Mouse (Mus musculus) C2C12 (cell line): ENCODE measurements around the gene Bdkrb2. TPM values are rescaled to one million over a fixed set of nuclear protein-coding genes. Genes with fewer than 3 reads are reported as not detected.

Experiments used
- H3K27me3 ChIP-seq: one replicate; pipeline ENCODE4 v1.6.1; 2011; ENCODE audit not compliant: control insufficient read depth, insufficient read depth, insufficient read length
- H3K36me3 ChIP-seq: one replicate; pipeline ENCODE4 v1.6.1; 2011; ENCODE audit not compliant: control insufficient read depth, insufficient read depth
- H3K4me3 ChIP-seq: one replicate; pipeline ENCODE4 v1.5.1; 2011; ENCODE audit warnings: mild to moderate bottlenecking, control low read depth; ENCODE audit not compliant: poor library complexity, insufficient read depth, severe bottlenecking
- H3K79me2 ChIP-seq: one replicate; pipeline ENCODE4 v1.6.1; 2011; ENCODE audit not compliant: control insufficient read depth, insufficient read depth
- H3K79me3 ChIP-seq: one replicate; pipeline ENCODE4 v1.6.1; 2011; ENCODE audit warnings: low read depth, control low read depth
- H3ac ChIP-seq: one replicate; pipeline ENCODE3; 2011; ENCODE audit warnings: low read depth; ENCODE audit not compliant: control insufficient read depth, insufficient read length
- CEBPB ChIP-seq: IDR thresholded peaks from one replicate; pipeline ENCODE4 v1.6.1; 2011; ENCODE audit warnings: low read depth, mild to moderate bottlenecking, control low read depth, moderate library complexity
- CTCF ChIP-seq: IDR thresholded peaks from one replicate; pipeline ENCODE4 v1.5.1; 2011; ENCODE audit not compliant: control insufficient read depth, insufficient read depth, insufficient read length
- FOSL1 ChIP-seq: IDR thresholded peaks from one replicate; pipeline ENCODE4 v1.8.0; 2011; ENCODE audit warnings: mild to moderate bottlenecking, low read length; ENCODE audit not compliant: poor library complexity, insufficient read depth, severe bottlenecking
- MAX ChIP-seq: IDR thresholded peaks from one replicate; pipeline ENCODE4 v1.6.1; 2011; ENCODE audit warnings: mild to moderate bottlenecking, control low read depth
- MYOD1 ChIP-seq: IDR thresholded peaks from one replicate; pipeline ENCODE4 v1.6.1; 2011; ENCODE audit warnings: low read depth; ENCODE audit not compliant: control insufficient read depth, insufficient read length
- MYOG ChIP-seq: IDR thresholded peaks from one replicate; pipeline ENCODE4 v1.6.1; 2011; ENCODE audit not compliant: control insufficient read depth, insufficient read length; ENCODE audit errors: extremely low read depth
- USF1 ChIP-seq: IDR thresholded peaks from one replicate; pipeline ENCODE4 v1.6.1; 2011; ENCODE audit warnings: low read depth, mild to moderate bottlenecking, control low read depth, moderate library complexity
- polyA plus RNA-seq: library from polyadenylated mRNA; unstranded; fragments of >200 nt; fragmentation: generic; extraction: Trizol; gene quantifications from one replicate; pipeline ENCODE4 v1.2.1, GENCODE M21; 2012; ENCODE audit warnings: missing spikeins

The Bdkrb2 gene
- polyA plus RNA-seq, 1 experiment = 1.2 TPM

- no peaks in the 10 kb centered on the region for H3K36me3 ChIP-seq
- TF ChIP-seq CTCF = no peak
- no peak for TF ChIP-seq FOSL1
- no peak for TF ChIP-seq MYOG
- no peak for TF ChIP-seq USF1
- no peak for TF ChIP-seq CEBPB
- TF ChIP-seq MYOD1 = no peak
- no peak for TF ChIP-seq MAX
- H3K4me3 ChIP-seq = no peak overlapping the region
- H3ac ChIP-seq = no peak overlapping the region
- no peaks in the 10 kb centered on the region for H3K79me2 ChIP-seq
- H3K79me3 ChIP-seq = no peaks in the 10 kb centered on the region
- no peaks in the 10 kb centered on the region for H3K27me3 ChIP-seq
Observed at GRCm38 (mm10) chr12:105548881-105549280, 14.1 kb upstream of the Bdkrb2 start.

GRCm38 (mm10) chr12:105549835-105550802, 12.9 kb upstream of the Bdkrb2 start:
- H3K4me3 ChIP-seq = no peak overlapping the region
- H3K36me3 ChIP-seq = no peaks in the 10 kb centered on the region
- no peak overlapping the region for H3ac ChIP-seq
- no peaks in the 10 kb centered on the region for H3K27me3 ChIP-seq
- H3K79me2 ChIP-seq = no peaks in the 10 kb centered on the region
- no peaks in the 10 kb centered on the region for H3K79me3 ChIP-seq
- TF ChIP-seq MYOD1 (no peak), CEBPB (no peak), FOSL1 (no peak), MAX (no peak), MYOG (no peak), CTCF (no peak), USF1 (no peak)

DNA sequence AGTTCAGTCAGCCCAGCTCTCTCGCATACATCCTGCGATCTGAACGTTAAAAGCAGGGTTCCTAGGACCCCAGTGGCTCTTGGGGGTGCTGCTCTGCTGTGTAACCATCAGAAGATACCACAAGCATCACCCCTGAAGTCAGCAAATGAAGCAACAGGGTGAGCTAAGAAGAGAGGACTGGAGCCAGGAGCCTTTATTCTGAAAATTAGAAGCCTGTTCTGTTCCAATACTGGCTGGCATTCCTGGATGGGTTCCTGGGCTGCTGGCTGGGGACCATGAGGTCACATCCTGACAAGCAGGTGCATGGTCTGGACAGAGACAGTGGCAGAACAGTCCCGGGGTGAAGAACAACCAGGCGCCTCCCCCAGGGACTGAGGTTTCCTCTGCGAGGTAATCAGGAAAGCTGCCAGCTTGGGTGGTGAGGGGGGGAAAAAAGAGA, 11.5 kb upstream of the Bdkrb2 start:
- Histone ChIP-seq H3K27me3 (no peaks in the 10 kb centered on the region), H3ac (no peak overlapping the region), H3K4me3 (no peak overlapping the region), H3K36me3 (no peaks in the 10 kb centered on the region), H3K79me2 (no peaks in the 10 kb centered on the region), H3K79me3 (no peaks in the 10 kb centered on the region)
- TF ChIP-seq MAX = no peak
- no peak for TF ChIP-seq CTCF
- TF ChIP-seq MYOG = no peak
- TF ChIP-seq FOSL1 = no peak
- no peak for TF ChIP-seq CEBPB
- no peak for TF ChIP-seq MYOD1
- TF ChIP-seq USF1 = no peak

DNA sequence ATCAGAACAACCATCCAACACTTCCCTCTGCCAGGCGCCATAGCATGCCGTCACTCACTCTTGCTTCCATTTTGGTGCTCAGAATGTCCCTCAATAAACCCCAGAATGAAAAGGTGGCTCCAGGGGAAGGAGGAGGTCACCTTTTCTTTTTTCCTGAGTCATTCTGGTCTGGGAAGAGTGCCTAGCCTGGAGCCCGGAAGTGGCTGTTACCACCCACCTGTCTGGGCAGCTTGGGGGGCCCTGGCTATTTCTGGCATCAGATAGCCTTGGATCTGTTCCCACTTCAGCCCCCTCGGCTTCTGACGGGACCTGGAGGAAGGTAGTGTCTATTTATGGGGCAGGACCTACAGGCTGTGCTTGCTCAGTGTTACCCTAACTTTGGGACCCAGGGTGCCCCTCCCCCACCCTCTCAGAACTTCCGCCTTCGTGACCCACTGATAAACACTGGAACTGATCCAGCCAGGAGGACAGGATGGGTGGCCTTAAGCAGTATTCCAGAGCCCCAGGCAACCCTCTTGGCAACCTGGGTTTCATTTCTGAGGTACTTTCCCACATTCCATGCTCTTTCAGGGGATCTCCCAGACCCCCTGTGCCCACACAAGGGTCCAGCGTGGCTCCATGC, 8.8 kb upstream of the Bdkrb2 start:
- H3K4me3 ChIP-seq = no peak overlapping the region
- no peak overlapping the region for H3ac ChIP-seq
- no peaks in the 10 kb centered on the region for H3K36me3 ChIP-seq
- TF ChIP-seq USF1 (no peak), MYOD1 (no peak), MYOG (no peak), CTCF (no peak), MAX (no peak), CEBPB (no peak), FOSL1 (no peak)
- no peaks in the 10 kb centered on the region for H3K27me3 ChIP-seq
- H3K79me2 ChIP-seq = no peaks in the 10 kb centered on the region
- H3K79me3 ChIP-seq = no peaks in the 10 kb centered on the region

DNA sequence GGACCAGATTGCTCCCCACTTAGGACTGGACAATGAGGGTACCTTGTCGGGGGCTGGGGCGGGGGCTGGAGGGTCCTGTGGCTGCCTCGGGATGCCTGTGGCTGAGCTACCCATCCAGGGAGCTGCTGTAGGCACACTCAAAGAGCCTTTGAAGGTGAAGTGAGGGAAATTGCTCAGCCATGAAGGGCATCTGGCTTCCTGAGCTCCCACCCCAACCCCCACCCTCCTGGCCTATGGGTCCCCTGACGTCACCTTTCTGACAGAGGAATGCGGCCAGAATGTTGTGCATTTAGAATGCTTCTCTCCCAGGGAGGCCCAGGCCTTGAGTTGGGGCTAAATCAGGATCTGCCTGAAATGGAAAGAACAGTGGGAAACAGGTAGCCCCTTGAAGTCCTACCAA, 7.9 kb upstream of the Bdkrb2 start:
- Histone ChIP-seq H3ac (no peak overlapping the region), H3K36me3 (no peaks in the 10 kb centered on the region), H3K27me3 (no peaks in the 10 kb centered on the region), H3K79me2 (no peaks in the 10 kb centered on the region), H3K79me3 (no peaks in the 10 kb centered on the region), H3K4me3 (no peak overlapping the region)
- TF ChIP-seq MYOD1 = no peak
